Mouse (Mus musculus) embryonic fibroblast, embryonic 13.5 days (primary cell): ENCODE measurements around the gene Tbp. TPM values are rescaled to one million over a fixed set of nuclear protein-coding genes. Genes with fewer than 3 reads are reported as not detected.

Experiments
- H3K27ac ChIP-seq: 2 replicates; pipeline ENCODE4 v1.5.1; 2012; ENCODE audit warnings: low read length, control low read depth, inconsistent platforms; ENCODE audit not compliant: insufficient read depth
- H3K4me1 ChIP-seq: 2 replicates; pipeline ENCODE4 v1.6.1; 2011; ENCODE audit warnings: low read length; ENCODE audit not compliant: control insufficient read depth, insufficient read depth
- H3K4me3 ChIP-seq: 2 replicates; pipeline ENCODE4 v1.5.1; 2011; ENCODE audit warnings: mild to moderate bottlenecking, control low read depth, low read length; ENCODE audit not compliant: insufficient read depth
- CTCF ChIP-seq: IDR thresholded peaks from 2 replicates; pipeline ENCODE4 v1.5.1; 2011; ENCODE audit warnings: mild to moderate bottlenecking, control low read depth, low read length, moderate library complexity, borderline replicate concordance; ENCODE audit not compliant: insufficient read depth
- POLR2A ChIP-seq: IDR thresholded peaks from 2 replicates; pipeline ENCODE4 v1.6.1; 2011; ENCODE audit warnings: low read depth, mild to moderate bottlenecking, control low read depth, low read length, moderate library complexity
- polyA plus RNA-seq: library from polyadenylated mRNA; stranded (reverse); fragments of >200 nt; gene quantifications from 2 replicates; pipeline ENCODE4 v1.2.4, GENCODE M21; 2011; ENCODE audit warnings: low read depth; ENCODE audit not compliant: missing spikeins, insufficient read length

Tbp gene
- polyA plus RNA-seq, 1 experiment = 38.8 TPM

DNA sequence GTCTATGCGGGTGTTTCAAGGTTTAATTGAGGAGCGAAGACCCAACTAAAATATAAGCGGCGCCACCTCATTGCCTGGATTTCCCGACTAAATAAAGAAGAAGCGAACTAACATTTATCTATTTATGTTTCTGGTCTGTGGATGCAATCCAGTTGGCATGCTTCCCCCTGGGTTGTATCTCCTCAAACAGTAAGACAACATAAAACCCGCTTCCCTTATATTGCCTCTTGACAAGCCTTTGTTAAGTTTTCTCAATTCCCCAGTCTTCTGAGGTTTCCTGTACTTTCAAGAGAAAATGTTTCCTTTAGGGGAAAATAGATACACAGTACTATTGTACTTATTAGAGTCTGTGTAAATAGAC, 955 bp upstream of the Tbp start:
- Histone ChIP-seq H3K27ac (0 out of 2 replicates have a peak overlapping the region, but pooled peaks have one; percentile 5), H3K4me1 (peaks cover 3% of the 10 kb centered on the region), H3K4me3 (peak overlapping the region; percentile 24)
- TF ChIP-seq POLR2A (no peak), CTCF (no peak)

DNA sequence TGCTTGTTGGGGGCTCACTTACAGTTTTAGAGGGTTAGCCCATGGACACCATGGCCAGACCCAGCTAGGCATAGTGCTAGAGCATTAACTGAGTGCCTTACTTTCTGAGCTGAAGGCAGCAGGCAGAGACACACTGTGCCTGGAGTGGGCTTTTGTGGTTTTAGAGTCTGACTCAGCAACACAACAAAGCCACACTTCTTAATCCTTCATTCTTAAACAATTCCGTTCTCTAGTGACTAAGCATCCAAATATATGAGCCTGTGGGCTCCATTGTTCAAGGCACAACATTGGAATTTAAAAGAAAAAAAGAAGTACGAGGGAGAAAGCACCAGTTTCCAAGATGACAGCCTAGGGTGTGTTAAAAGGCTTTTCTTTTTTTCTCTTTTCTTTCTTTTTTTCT, 11.0 kb downstream of the Tbp start:
- no peak overlapping the region for H3K4me3 ChIP-seq
- H3K4me1 ChIP-seq = peaks cover 4% of the 10 kb centered on the region; the same call in 1 of the 2 replicates
- TF ChIP-seq CTCF = no peak
- TF ChIP-seq POLR2A = no peak
- peak overlapping the region; percentile 90 for H3K27ac ChIP-seq

DNA sequence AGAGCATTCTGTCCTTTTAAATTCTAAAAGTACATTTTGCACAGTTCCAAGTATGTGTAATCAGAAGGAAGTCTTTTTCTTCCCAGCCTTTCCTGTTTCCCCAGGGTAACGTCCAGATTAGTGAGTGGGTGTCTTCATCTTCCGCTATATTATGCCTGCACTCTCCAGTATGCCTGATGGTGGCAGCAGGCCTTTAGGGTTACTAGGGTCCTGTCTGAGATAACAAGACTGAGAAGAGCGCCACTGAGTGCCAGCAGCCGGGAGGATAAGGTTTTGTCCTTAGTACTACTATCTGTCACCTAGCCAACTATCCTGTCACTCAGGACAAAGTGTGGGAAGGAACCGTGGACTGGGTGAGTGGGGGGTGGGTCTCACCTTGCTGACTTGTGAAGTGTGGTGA, 18.1 kb downstream of the Tbp start:
- TF ChIP-seq POLR2A = no peak
- no peak for TF ChIP-seq CTCF
- no peak overlapping the region for H3K27ac ChIP-seq
- no peak overlapping the region for H3K4me3 ChIP-seq
- H3K4me1 ChIP-seq = no peaks in the 10 kb centered on the region

DNA sequence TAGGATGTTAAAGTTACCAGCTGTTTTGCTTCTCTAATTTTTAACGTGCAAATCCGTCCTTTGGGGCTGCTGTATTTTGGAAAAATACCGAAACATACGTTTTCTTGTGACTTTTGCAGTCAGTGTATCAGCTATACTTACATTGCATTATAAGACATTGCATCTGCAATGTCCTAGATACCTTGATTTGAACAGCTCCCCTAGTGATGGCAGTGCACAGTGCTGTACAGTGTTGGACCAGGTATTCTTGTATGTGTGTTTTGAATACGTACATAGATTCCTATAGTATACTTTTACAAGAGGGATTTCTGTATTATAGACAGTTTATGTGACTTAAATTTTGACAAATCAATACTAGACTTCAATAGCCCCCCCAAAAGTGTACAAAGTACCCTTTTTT, 18.5 kb downstream of the Tbp start:
- no peaks in the 10 kb centered on the region for H3K4me1 ChIP-seq
- no peak overlapping the region for H3K27ac ChIP-seq
- TF ChIP-seq POLR2A (no peak), CTCF (no peak)
- no peak overlapping the region for H3K4me3 ChIP-seq

DNA sequence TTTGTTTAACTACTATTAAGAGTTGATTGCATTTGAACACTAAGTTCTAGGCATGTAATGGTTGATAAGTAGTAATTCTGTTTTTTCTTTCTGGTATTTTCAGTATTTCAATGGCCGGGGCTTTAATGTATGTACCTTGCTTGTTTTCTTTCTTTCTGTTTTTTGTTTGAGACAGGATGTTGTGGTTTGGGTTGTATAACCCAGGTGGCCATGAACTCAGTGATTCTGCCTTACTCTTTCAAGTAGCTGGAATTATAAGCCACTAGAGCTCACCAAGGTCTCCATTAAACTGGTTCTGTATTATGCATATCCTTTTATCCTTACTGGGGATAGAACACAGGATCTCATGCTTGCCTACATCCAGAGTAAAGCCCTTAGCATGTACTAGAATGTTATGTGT, 19.1 kb downstream of the Tbp start:
- no peaks in the 10 kb centered on the region for H3K4me1 ChIP-seq
- TF ChIP-seq CTCF (no peak), POLR2A (no peak)
- H3K4me3 ChIP-seq = no peak overlapping the region
- H3K27ac ChIP-seq = no peak overlapping the region

DNA sequence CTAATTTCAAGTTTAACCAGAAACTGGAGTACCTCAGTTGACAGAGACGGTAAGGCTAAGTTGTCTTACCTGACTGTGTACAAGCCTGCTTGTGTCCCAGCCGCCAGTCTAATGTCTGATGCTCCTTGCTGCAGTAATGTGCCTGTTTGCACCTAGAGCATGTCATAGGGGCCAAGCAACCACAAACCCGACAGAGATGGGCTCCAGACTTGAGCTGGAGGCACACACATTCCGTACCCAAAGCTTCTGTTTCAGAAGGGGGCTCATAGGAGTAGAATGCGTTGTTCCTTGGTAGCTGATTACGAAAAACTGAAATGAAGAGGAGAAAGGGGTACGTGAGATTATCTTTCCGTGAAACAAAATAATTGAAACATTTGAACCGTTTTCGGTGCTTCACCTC, 26.6 kb downstream of the Tbp start:
- no peak overlapping the region for H3K27ac ChIP-seq

DNA sequence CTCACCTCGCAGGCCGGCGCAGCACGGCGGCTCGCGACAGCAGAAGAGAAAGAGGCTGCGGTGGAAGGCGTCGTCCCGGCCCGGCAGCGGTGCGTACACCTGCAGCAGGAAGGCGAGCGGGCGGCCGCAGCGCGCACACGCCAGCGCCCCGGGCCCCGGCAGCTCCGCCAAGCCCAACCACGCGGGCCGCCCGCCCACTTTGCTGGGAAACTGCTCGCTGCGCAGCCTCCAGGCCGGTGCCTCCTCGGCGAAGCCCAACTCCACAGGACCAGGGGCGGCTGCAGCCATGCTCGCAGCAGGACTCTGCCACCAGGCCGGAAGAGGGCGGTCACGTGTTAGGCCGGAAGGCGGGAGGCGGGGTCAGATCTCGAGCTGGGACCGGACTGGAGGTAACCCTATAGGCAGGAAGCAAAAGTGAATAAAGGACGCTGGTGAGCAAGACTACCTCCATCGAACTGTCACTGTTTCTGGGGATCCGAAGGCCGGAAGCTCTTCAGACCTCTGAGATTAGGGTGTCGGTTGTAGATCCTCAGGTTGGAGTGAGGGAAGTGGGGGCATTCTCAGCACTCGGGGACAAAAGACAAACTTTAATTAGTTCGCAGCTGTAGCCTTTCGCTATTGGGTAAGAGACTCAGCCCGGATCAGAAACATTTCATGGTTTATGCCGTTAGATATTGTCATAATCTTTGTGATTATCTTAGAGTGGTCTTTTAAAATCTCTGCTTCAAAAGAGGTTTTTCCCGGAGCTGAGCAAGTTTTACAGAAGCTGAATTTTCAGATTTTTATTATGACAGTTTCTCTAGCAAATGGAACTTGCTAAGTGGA, 27.5 kb downstream of the Tbp start, which contains the start of gene Pdcd2:
TSS of gene Pdcd2 (minus strand) at position 316 of the 825 bp plus-strand sequence.
- TF ChIP-seq POLR2A = peak; percentile 95
- TF ChIP-seq CTCF = no peak
- H3K4me1 ChIP-seq = peaks cover 3% of the 10 kb centered on the region
- H3K27ac ChIP-seq = peak within 1 kb of the TSS; percentile 80
- peak within 1 kb of the TSS; percentile 95 for H3K4me3 ChIP-seq

More for the DNA sequence above, 26.6 kb downstream of the Tbp start:
- Histone ChIP-seq H3K4me1 (peaks cover 3% of the 10 kb centered on the region), H3K4me3 (peak overlapping the region; percentile 95)
- no peak for TF ChIP-seq POLR2A
- TF ChIP-seq CTCF = no peak

DNA sequence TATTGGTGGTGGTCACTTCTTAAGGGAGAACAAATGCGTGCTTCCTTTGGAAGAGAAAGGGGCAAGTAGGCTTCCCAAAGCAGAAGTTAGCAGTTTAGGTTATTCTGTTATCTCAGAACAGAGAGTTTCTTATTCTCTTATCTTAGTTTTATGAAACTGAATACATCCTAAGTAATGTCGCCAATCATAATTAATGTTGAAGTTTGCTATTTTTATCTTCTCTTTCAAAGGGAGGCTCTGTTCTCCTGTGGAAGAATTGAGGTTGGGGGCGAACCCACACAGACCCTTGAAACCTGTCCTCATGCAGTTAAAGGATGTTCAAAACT, 28.1 kb downstream of the Tbp start:
- Histone ChIP-seq H3K4me1 (peaks cover 3% of the 10 kb centered on the region), H3K4me3 (peak overlapping the region; percentile 95), H3K27ac (0 out of 2 replicates have a peak overlapping the region, but pooled peaks have one; percentile 80)
- no peak for TF ChIP-seq CTCF

DNA sequence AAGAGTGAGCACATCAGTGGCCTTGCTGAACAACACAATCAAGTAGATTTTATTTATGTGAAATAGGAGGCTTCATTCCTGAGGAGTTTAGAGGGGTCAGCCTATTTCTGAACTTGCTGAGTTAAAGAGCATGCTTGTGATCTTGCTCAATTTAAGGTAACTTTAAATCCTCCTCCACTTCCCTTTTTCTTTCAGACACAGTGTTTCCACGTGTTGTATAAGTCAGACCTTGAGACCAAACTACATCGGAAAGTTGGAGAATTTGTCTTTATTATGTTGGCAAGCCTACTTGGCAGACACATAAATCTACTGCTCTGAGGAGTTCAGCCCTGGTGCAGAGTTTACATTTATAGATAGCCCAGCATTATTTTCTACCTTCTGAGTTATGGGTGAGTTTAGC, 29.2 kb downstream of the Tbp start:
- H3K4me1 ChIP-seq = peaks cover 3% of the 10 kb centered on the region
- TF ChIP-seq POLR2A (no peak), CTCF (no peak)
- no peak overlapping the region for H3K4me3 ChIP-seq
- H3K27ac ChIP-seq = no peak overlapping the region

DNA sequence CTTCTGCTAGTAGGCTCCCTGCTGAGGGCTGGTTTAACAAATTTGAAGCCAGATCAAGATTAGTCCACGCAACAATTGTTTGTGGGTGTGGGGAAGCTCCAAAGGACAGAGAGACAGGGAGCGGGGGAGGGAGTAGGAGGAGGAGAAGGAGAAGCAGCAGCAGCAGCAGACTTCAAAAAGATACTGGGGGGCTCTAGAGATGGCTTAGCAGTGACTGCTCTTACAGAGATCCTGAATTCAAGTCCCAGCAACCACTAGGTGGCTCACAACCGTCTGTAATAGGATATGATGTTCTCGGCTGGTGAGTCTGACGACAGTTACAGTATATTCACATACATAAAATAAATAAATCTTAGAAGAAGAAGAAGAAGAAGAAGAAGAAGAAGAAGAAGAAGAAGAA, 30.5 kb downstream of the Tbp start:
- Histone ChIP-seq H3K27ac (no peak overlapping the region), H3K4me1 (peaks cover 4% of the 10 kb centered on the region), H3K4me3 (no peak overlapping the region)
- TF ChIP-seq POLR2A (no peak), CTCF (no peak)
